Mouse (Mus musculus): ENCODE results near the gene Pde1b. TPM values are rescaled to one million over a fixed set of nuclear protein-coding genes. Genes with fewer than 3 reads are reported as not detected.
A peak's percentile ranks its signal among the peaks of the same experiment; 100 is the strongest.

The Pde1b gene
- polyA plus RNA-seq, 1 experiment from 2014 or later, result 90.0 TPM

GRCm38 (mm10) chr15:103552096-103552690, 49.4 kb downstream of the Pde1b start:
- Histone ChIP-seq H3K27me3 (ENCODE audit: control insufficient read depth, insufficient read depth, low read length) (no peaks in the 10 kb centered on the region), H3K9ac (no peak overlapping the region), H3K36me3 (replicated peaks; ENCODE audit: control insufficient read depth, insufficient read depth) (no peaks in the 10 kb centered on the region), H3K4me2 (replicated peaks) (no peak overlapping the region), H3K4me3 (replicated peaks; ENCODE audit: low read length) (no peak overlapping the region), H3K27ac (no peak overlapping the region), H3K4me1 (replicated peaks; ENCODE audit: control insufficient read depth, insufficient read depth, low read length) (no peaks in the 10 kb centered on the region), H3K9me3 (ENCODE audit: control insufficient read depth, low read length) (no peaks in the 10 kb centered on the region)
- peak; percentile 92 for DNase-seq (ENCODE audit: low spot score)
- WGBS, result 37% methylated on average over 3 of the region's 3 CpGs
- peak; percentile 55; the same call in 1 of the 2 replicates for ATAC-seq (ENCODE audit: low FRiP score)

DNA sequence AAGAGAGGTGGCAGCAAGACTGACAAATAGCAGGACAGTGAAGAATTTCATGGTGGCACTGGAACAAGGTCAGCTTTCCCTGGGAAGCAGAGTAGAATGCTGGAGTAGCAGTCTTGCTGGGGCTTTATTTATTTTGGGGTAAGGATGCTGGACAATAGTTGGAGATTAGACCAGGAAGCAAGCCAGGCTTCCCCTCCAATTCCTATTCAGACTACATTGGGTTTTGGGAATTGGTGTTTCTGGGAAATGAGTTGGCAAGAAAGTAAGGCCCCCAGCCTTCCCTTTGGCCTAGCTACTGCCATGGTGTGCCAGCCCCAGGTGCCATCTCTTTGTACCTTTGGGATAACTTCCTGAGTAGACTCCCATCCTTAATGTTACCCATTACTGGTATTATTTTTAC, 62.1 kb downstream of the Pde1b start, which contains the start of gene Glycam1:
TSS of gene Glycam1 (minus strand) at position 101 of the 400 bp plus-strand sequence.
- no peak for ATAC-seq (ENCODE audit: low FRiP score)
- no peak within 1 kb of the TSS for H3K4me3 ChIP-seq (replicated peaks; ENCODE audit: low read length)
- H3K36me3 ChIP-seq (replicated peaks; ENCODE audit: control insufficient read depth, insufficient read depth), result no peaks in the 10 kb centered on the region
- no peak for DNase-seq (ENCODE audit: low spot score)
- no peaks in the 10 kb centered on the region for H3K27me3 ChIP-seq (ENCODE audit: control insufficient read depth, insufficient read depth, low read length)
- no peaks in the 10 kb centered on the region for H3K4me1 ChIP-seq (replicated peaks; ENCODE audit: control insufficient read depth, insufficient read depth, low read length)
- H3K4me2 ChIP-seq (replicated peaks), result no peak within 1 kb of the TSS
- no peak within 1 kb of the TSS for H3K27ac ChIP-seq
- H3K9ac ChIP-seq, result no peak within 1 kb of the TSS
- no peaks in the 10 kb centered on the region for H3K9me3 ChIP-seq (ENCODE audit: control insufficient read depth, low read length)

Other genes starting within 250 kb of the Pde1b start
- 0.90 and 1.1 TPM in 2 replicates for gene Nfe2, start 244.6 kb upstream of the Pde1b start, polyA plus RNA-seq (2014; fragmentation: Nextera tagmentation; extraction: Ambion mirVana)
- 214 and 220 TPM in 2 replicates for gene Copz1, start 230.3 kb upstream of the Pde1b start, polyA plus RNA-seq (2014; fragmentation: Nextera tagmentation; extraction: Ambion mirVana)
- 0.12 and 0.39 TPM in 2 replicates for gene Gpr84, start 192.4 kb upstream of the Pde1b start, polyA plus RNA-seq (2014; fragmentation: Nextera tagmentation; extraction: Ambion mirVana)
- 25.7 and 25.9 TPM in 2 replicates for gene Zfp385a, start 162.9 kb upstream of the Pde1b start, polyA plus RNA-seq (2014; fragmentation: Nextera tagmentation; extraction: Ambion mirVana)
- 7.7 and 8.1 TPM in 2 replicates for gene Itga5, start 136.3 kb upstream of the Pde1b start, polyA plus RNA-seq (2014; fragmentation: Nextera tagmentation; extraction: Ambion mirVana)
- not detected in 2 replicates for gene Gtsf1, start 72.6 kb upstream of the Pde1b start, polyA plus RNA-seq (2014; fragmentation: Nextera tagmentation; extraction: Ambion mirVana)
- gene Gtsf2, start 54.6 kb upstream of the Pde1b start, polyA plus RNA-seq (2014; fragmentation: Nextera tagmentation; extraction: Ambion mirVana), result not detected in 2 replicates
- gene Nckap1l, start 49.2 kb upstream of the Pde1b start, polyA plus RNA-seq (2014; fragmentation: Nextera tagmentation; extraction: Ambion mirVana), result 2.0 and 2.2 TPM in 2 replicates
- 124 and 125 TPM in 2 replicates for gene Ppp1r1a, start 35.0 kb downstream of the Pde1b start, polyA plus RNA-seq (2014; fragmentation: Nextera tagmentation; extraction: Ambion mirVana)
- gene Glycam1, start 62.0 kb downstream of the Pde1b start, polyA plus RNA-seq (2014; fragmentation: Nextera tagmentation; extraction: Ambion mirVana), result not detected in 2 replicates